Comparison of ENCODE assay signal across 7 mouse cellular contexts in genomic region chr11:97280216-97280861, GRCm38 (mm10). TPM values are rescaled to one million over a fixed set of nuclear protein-coding genes. Genes with fewer than 3 reads are reported as not detected.
DNase-seq lines count a peak whose midpoint lies in the region; ATAC-seq lines count a peak whose summit lies in the region.

Gene Npepps, minus strand, starts transcription at chr11:97280638.

- 2% methylated on average over 59 of the region's 83 CpGs for WGBS in intestine, embryonic 16.5 days
- WGBS in limb, embryonic 10.5 days = under 1% methylated on average over 56 of the region's 83 CpGs
- WGBS in midbrain, embryonic 12.5 days = under 1% methylated on average over 47 of the region's 83 CpGs

- no peaks in the 10 kb centered on the region for H3K27me3 ChIP-seq in intestine, embryonic 16.5 days (replicated peaks; ENCODE audit: control insufficient read depth, insufficient read depth, low read length)
- no peaks in the 10 kb centered on the region for H3K27me3 ChIP-seq in limb, embryonic 10.5 days (ENCODE audit: low read depth, poor library complexity, severe bottlenecking)
- H3K27me3 ChIP-seq in midbrain, embryonic 12.5 days = no peaks in the 10 kb centered on the region

- no peaks in the 10 kb centered on the region for H3K36me3 ChIP-seq in intestine, embryonic 16.5 days (ENCODE audit: control insufficient read depth, insufficient read depth, low read length)
- no peaks in the 10 kb centered on the region for H3K36me3 ChIP-seq in limb, embryonic 10.5 days
- H3K36me3 ChIP-seq in midbrain, embryonic 12.5 days = no peaks in the 10 kb centered on the region

- H3K4me3 ChIP-seq in intestine, embryonic 16.5 days (ENCODE audit: low read length) = peak within 1 kb of the TSS; percentile 100
- H3K4me3 ChIP-seq in limb, embryonic 10.5 days = peak within 1 kb of the TSS; percentile 100
- H3K4me3 ChIP-seq in midbrain, embryonic 12.5 days = peak within 1 kb of the TSS; percentile 96

- DNase-seq in adrenal gland, postnatal 10 days = peak; percentile 89
- DNase-seq in embryo, embryonic 11.5 days (ENCODE audit: low read depth, low spot score) = peak; percentile 54
- DNase-seq in gastrocnemius, postnatal 4 days (ENCODE audit: low spot score in 2 of 2) = peak; percentile 61 to 77
- DNase-seq in limb, embryonic 10.5 days (ENCODE audit: low spot score) = peak; percentile 87
- peak; percentile 72 for DNase-seq in skeletal muscle tissue, adult 2 months (ENCODE audit: low read depth, low spot score)

- H3K27ac ChIP-seq in intestine, embryonic 16.5 days (ENCODE audit: low read length) = peak within 1 kb of the TSS; percentile 99
- H3K27ac ChIP-seq in limb, embryonic 10.5 days = peak within 1 kb of the TSS; percentile 98
- H3K27ac ChIP-seq in midbrain, embryonic 12.5 days (replicated peaks) = peak within 1 kb of the TSS; percentile 99

- H3K9me3 ChIP-seq in intestine, embryonic 16.5 days (ENCODE audit: control insufficient read depth, low read length) = no peaks in the 10 kb centered on the region
- H3K9me3 ChIP-seq in limb, embryonic 10.5 days (replicated peaks) = no peaks in the 10 kb centered on the region
- no peaks in the 10 kb centered on the region for H3K9me3 ChIP-seq in midbrain, embryonic 12.5 days

- peak within 1 kb of the TSS; percentile 60 for H3K4me2 ChIP-seq in intestine, embryonic 16.5 days (ENCODE audit: low read depth, low read length)
- H3K4me2 ChIP-seq in midbrain, embryonic 12.5 days (replicated peaks) = peak within 1 kb of the TSS; percentile 66

- peaks cover 13% of the 10 kb centered on the region for H3K4me1 ChIP-seq in intestine, embryonic 16.5 days (ENCODE audit: control insufficient read depth, insufficient read depth, low read length)
- peaks cover 27% of the 10 kb centered on the region for H3K4me1 ChIP-seq in limb, embryonic 10.5 days
- H3K4me1 ChIP-seq in midbrain, embryonic 12.5 days = peaks cover 20% of the 10 kb centered on the region

- ATAC-seq in intestine, embryonic 16.5 days = peak; percentile 75
- ATAC-seq in midbrain, embryonic 12.5 days (ENCODE audit: low FRiP score, low read depth) = peak; percentile 68

- H3K9ac ChIP-seq in intestine, embryonic 16.5 days (ENCODE audit: low read depth, low read length) = peak within 1 kb of the TSS; percentile 100
- peak within 1 kb of the TSS; percentile 97 for H3K9ac ChIP-seq in midbrain, embryonic 12.5 days (replicated peaks)

RNA-seq across cellular contexts. Expression of gene Npepps, which starts in this region (rescaled TPM):
- total RNA-seq in adrenal gland, postnatal 10 days (2021) = 10 to 100 TPM; 63.2 to 68.3 TPM
- 10 to 100 TPM; 75.8 to 80.0 TPM for total RNA-seq in gastrocnemius, postnatal 4 days (2021)
- 95.7 and 101 TPM in 2 replicates for polyA plus RNA-seq in intestine, embryonic 16.5 days (2015; fragmentation: Nextera tagmentation; extraction: Ambion mirVana)
- 61.6 and 70.5 TPM in 2 replicates for polyA plus RNA-seq in limb, embryonic 10.5 days (2016; fragmentation: Nextera tagmentation; extraction: Ambion mirVana)
- polyA plus RNA-seq in midbrain, embryonic 12.5 days (2016; fragmentation: Nextera tagmentation; extraction: Ambion mirVana) = 134 and 144 TPM in 2 replicates

Comparison
In these comparisons a context has a peak if more than half of its experiments do, and no peak if none do; other contexts are left out.
1. Peak in every context shown above with its lines: DNase-seq, ATAC-seq, H3K4me3 ChIP-seq and H3K27ac ChIP-seq.